Mouse (Mus musculus) lung, postnatal 0 days (tissue): ENCODE data around the gene Kcnb1. TPM values are rescaled to one million over a fixed set of nuclear protein-coding genes. Genes with fewer than 3 reads are reported as not detected.

Experiments
- ATAC-seq: fragments of 200-750 bp; cut with Nextera tagmentation; 2 replicates; pipeline ENCODE4 v1.8.0; 2017; ENCODE audit warnings: moderate library complexity
- DNase-seq: peaks from one replicate; pipeline ENCODE4 v3.0.0-alpha.2; 2016; ENCODE audit warnings: low spot score
- H3K27ac ChIP-seq: fragments of 300-500 bp; sonication (generic); 2 replicates; pipeline ENCODE4 v1.5.1; 2014; ENCODE audit warnings: antibody characterized with exemption, mild to moderate bottlenecking, low read length, mixed read lengths
- H3K27me3 ChIP-seq: fragments of 300-500 bp; sonication (generic); replicated peaks from 2 replicates; pipeline ENCODE4 v1.6.1; 2014; ENCODE audit warnings: low read length, mixed read lengths; ENCODE audit not compliant: insufficient read depth
- H3K36me3 ChIP-seq: fragments of 300-500 bp; sonication (generic); 2 replicates; pipeline ENCODE4 v1.6.1; 2014; ENCODE audit warnings: low read length, mixed read lengths; ENCODE audit not compliant: insufficient read depth
- H3K4me1 ChIP-seq: fragments of 300-500 bp; sonication (generic); 2 replicates; pipeline ENCODE4 v1.6.1; 2014; ENCODE audit warnings: antibody characterized with exemption, low read depth, low read length, mixed read lengths; ENCODE audit not compliant: insufficient read depth
- H3K4me2 ChIP-seq: fragments of 300-500 bp; sonication (generic); replicated peaks from 2 replicates; pipeline ENCODE4 v1.6.1; 2014; ENCODE audit warnings: low read depth, mild to moderate bottlenecking, low read length, moderate library complexity, mixed read lengths
- H3K4me3 ChIP-seq: fragments of 300-500 bp; sonication (generic); 2 replicates; pipeline ENCODE4 v1.5.1; 2014; ENCODE audit warnings: low read depth, low read length
- H3K9ac ChIP-seq: fragments of 300-500 bp; sonication (generic); replicated peaks from 2 replicates; pipeline ENCODE4 v1.6.1; 2014; ENCODE audit warnings: low read depth, mild to moderate bottlenecking
- H3K9me3 ChIP-seq: fragments of 300-500 bp; sonication (generic); 2 replicates; pipeline ENCODE4 v1.6.1; 2016; ENCODE audit warnings: low read length, mixed read lengths
- CTCF ChIP-seq: IDR thresholded peaks from 2 replicates; pipeline ENCODE4 v1.5.1; 2016; ENCODE audit warnings: antibody characterized with exemption, mild to moderate bottlenecking
- EP300 ChIP-seq: IDR thresholded peaks from 2 replicates; pipeline ENCODE4 v1.6.1; 2016; ENCODE audit warnings: antibody characterized with exemption, mild to moderate bottlenecking, control low read depth
- WGBS: fragments of 180-500 bp; shearing (Covaris S2); extraction: QIAGEN DNeasy Blood & Tissue Kit; methylation state at CpG from one replicate; pipeline ENCODE4 v1.1.7; 2014; 5-methylcytosine and 5-hydroxymethylcytosine counted together
- polyA plus RNA-seq: library from polyadenylated mRNA; unstranded; fragments of >200 nt; fragmentation: Nextera tagmentation; extraction: Ambion mirVana; gene quantifications from 2 replicates; pipeline ENCODE4 v1.2.1, GENCODE M21; 2015

Kcnb1 gene
- polyA plus RNA-seq, 1 experiment from 2014 or later = 1.1 TPM

DNA sequence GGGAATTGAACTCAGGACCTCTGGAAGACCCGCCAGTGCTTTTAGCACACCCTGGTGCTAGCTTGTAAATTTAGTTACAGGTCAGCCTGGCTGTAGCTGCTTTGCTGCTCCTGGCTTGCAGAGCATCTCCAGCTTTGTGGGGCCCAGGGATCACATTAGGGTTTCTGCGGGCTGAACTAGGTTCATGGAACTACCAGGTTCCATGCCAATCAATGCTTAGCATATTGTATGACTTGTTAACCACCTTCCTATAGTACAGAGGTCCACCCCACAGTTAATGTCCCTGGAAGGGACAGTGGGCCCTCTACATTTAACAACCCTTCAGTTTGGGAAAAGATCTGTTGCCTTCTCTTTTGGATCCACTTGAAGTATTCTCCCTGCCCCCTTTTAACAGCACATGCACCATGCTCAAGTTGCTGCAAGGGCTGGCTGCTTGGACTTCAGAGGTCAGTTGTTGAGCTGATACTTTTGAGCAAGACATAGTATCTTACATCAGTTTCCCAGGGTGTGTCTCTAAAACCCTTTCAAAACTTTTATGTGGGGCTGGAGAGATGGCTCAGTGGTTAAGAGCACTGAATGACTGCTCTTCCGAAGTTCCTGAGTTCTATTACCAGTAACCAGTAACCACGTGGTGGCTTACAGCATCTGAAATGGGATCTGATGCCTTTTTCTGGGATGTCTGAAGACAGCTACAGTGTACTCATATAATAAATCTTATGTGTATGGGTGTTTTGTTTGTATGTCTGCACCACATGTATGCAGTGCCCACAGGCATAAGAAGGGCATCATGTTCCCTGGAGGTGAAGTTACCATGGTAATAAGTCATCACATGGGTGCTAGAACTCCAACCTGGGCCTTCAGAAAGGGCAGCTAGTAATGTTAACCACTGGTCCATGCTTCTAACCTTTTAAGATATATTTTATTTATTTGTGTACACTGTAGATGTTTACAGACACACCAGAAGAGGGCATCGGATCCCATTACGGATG is 123.1 kb downstream of the Kcnb1 start:
- DNase-seq (no peak), ATAC-seq (no peak)
- Histone ChIP-seq H3K4me2 (no peak overlapping the region), H3K9me3 (no peaks in the 10 kb centered on the region), H3K27me3 (no peaks in the 10 kb centered on the region), H3K4me3 (no peak overlapping the region), H3K27ac (no peak overlapping the region), H3K9ac (no peak overlapping the region), H3K36me3 (peaks cover 10% of the 10 kb centered on the region), H3K4me1 (peaks cover 10% of the 10 kb centered on the region; the same call in 1 of the 2 replicates)
- 28% methylated on average over 6 of the region's 6 CpGs for WGBS
- TF ChIP-seq CTCF (no peak), EP300 (no peak)

DNA sequence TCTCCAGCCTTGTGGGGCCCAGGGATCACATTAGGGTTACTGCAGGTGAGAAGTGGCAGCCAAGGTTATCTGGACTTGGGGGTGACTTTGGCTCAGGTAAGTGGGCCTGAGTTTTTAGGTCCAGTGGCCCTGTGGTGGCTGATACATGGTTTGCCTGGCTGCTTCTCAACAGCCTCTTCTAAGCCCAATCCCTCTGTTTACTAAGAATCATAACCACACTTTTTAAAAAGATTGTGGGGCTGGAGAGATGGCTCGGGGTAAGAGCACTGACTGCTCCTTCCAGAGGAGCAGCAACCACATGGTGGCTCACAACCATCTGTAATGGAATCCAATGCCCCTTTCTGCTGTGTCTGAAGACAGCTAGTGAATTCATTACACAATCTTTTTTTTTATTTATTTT is 123.9 kb downstream of the Kcnb1 start:
- no peaks in the 10 kb centered on the region for H3K9me3 ChIP-seq
- no peak overlapping the region for H3K27ac ChIP-seq
- H3K9ac ChIP-seq = no peak overlapping the region
- TF ChIP-seq CTCF (no peak), EP300 (no peak)
- H3K36me3 ChIP-seq = peaks cover 10% of the 10 kb centered on the region
- H3K27me3 ChIP-seq = no peaks in the 10 kb centered on the region
- H3K4me2 ChIP-seq = no peak overlapping the region
- no peak for ATAC-seq
- H3K4me3 ChIP-seq = no peak overlapping the region
- no peak for DNase-seq
- H3K4me1 ChIP-seq = peaks cover 12% of the 10 kb centered on the region
- WGBS = 57% methylated on average over 1 of the region's 1 CpGs

DNA sequence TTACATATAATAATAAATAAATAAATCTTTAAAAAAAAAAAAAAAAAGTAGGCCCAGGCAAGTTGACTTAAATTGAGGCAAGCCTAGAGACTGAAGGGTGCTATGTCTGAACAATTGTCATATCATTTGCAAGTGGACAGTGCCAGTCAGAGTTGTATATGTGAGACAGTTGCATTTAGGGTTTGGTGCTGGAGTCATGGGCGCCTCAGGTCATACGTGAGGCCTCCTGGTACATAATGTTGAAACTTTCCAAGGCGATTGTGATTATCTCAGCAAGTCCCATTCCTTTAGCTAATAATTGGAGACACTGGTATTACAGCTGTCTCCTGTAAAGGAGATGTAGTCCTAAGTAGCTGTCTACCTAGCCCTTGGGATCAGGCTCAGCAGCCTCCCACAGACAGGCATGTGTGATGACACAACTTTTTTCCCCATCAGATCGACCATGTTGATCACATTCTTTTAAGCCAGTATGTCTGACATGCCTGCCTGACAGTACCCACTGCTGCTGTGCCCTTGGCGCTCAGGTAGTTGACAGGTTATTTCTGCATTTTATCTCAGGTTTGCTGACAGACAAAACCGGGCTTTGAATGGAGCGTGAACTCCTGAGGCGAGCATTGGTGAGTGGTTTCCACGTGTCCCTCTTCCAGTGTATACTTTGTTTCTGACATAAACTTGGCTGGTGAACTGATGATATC is 125.2 kb downstream of the Kcnb1 start:
- DNase-seq (no peak), ATAC-seq (no peak)
- Histone ChIP-seq H3K9me3 (no peaks in the 10 kb centered on the region), H3K4me3 (peak overlapping the region; percentile 83; the same call in 1 of the 2 replicates), H3K9ac (0 out of 2 replicates have a peak overlapping the region, but pooled peaks have one; percentile 36), H3K36me3 (peaks cover 14% of the 10 kb centered on the region), H3K27ac (no peak overlapping the region), H3K27me3 (no peaks in the 10 kb centered on the region), H3K4me2 (peak overlapping the region; percentile 25), H3K4me1 (peaks cover 18% of the 10 kb centered on the region)
- 21% methylated on average over 9 of the region's 9 CpGs for WGBS
- no peak for TF ChIP-seq CTCF
- no peak for TF ChIP-seq EP300

DNA sequence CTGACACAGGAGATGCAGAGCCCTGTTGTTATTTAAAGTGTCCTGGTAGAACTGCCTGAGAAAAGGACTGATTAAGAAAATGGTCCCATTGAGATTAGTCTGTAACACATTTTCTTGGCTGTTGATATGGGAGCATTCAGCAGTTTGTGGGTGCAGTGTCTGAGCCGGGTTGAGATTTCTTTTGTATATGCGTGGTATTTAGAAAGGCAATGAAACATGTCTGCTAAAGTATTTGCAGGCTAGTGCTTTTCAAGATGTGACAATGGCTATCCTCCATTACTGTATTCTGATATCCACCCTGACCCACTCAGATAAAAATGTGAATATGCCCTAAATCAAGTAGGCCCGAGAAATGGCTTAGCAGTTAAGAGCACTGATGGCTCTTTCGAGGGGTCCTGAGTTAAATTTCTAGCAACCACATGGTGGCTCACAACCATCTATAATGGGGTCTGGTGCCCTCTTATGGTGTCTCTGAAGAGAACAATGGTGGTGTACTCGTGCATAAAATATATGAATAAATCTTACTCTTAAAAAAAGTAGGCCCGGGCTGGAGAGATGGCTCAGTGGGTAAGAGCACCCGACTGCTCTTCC is 126.0 kb downstream of the Kcnb1 start:
- WGBS = 2% methylated on average over 7 of the region's 7 CpGs
- DNase-seq (no peak), ATAC-seq (no peak)
- no peaks in the 10 kb centered on the region for H3K9me3 ChIP-seq
- peak overlapping the region; percentile 84 for H3K4me2 ChIP-seq
- no peak for TF ChIP-seq EP300
- peak; percentile 31 for TF ChIP-seq CTCF
- H3K4me3 ChIP-seq = peak overlapping the region; percentile 83
- peak overlapping the region; percentile 86 for H3K9ac ChIP-seq
- no peak overlapping the region for H3K27ac ChIP-seq
- H3K36me3 ChIP-seq = peaks cover 14% of the 10 kb centered on the region
- H3K4me1 ChIP-seq = peaks cover 18% of the 10 kb centered on the region
- no peaks in the 10 kb centered on the region for H3K27me3 ChIP-seq

DNA sequence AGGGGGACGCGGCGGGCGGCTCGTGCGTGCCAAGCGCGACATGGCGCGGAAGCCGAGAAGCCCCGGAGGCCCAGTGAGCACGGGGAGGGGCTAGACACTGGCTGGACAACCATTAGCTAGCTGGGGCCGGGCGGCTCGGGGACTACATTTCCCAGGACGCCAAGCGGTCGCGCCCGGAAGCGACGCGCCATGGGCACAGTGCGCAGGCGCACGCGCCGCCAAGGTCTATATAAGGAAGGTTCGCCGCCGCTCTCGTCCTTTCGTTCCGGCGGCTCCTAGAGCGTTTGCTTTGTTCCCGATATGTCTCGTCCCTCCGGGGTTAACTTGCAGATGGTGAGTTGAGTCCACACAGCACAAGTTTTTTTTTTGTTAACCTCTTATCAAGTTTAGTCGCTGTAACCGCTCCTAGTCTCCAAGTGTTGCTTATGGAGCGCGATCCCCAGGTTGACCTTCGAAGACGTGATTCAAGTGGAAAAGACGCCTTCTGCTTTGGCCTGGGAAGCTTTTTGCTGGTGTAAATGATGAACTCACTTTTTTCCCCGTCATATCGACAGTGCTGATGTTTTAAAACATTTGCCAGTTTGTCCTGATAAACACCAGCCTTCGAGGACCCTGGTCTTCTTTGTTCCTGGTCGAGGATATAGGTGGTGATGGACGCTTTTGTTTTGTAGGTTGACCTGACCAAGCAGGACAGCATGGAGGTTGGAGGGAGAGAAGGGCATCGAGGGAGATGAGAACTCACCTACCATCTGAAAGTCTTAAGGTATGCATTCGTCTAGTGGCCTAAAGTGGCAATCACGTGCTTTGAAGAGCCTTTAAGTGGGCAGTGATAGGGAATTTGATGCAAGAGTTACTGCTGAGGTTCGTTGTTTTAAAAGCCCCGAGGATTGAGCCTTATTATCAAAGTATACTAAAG is 126.7 kb downstream of the Kcnb1 start, which contains the start of gene Znfx1:
Znfx1 (minus strand) TSS at position 51 of the 916 bp plus-strand sequence.
- H3K27me3 ChIP-seq = no peaks in the 10 kb centered on the region
- TF ChIP-seq EP300 (peak; percentile 68; the same call in 1 of the 2 replicates), CTCF (peak; percentile 49)
- H3K4me3 ChIP-seq = peak within 1 kb of the TSS; percentile 83
- peak within 1 kb of the TSS; percentile 94 for H3K27ac ChIP-seq
- H3K4me1 ChIP-seq = peaks cover 18% of the 10 kb centered on the region
- H3K9ac ChIP-seq = peak within 1 kb of the TSS; percentile 86
- peak within 1 kb of the TSS; percentile 84 for H3K4me2 ChIP-seq
- ATAC-seq (peak; percentile 94), DNase-seq (peak; percentile 98)
- H3K9me3 ChIP-seq = no peaks in the 10 kb centered on the region
- H3K36me3 ChIP-seq = peaks cover 14% of the 10 kb centered on the region
- WGBS = 4% methylated on average over 40 of the region's 57 CpGs
